Mouse (Mus musculus): ENCODE data around the gene Cfap99. TPM values are rescaled to one million over a fixed set of nuclear protein-coding genes. Genes with fewer than 3 reads are reported as not detected.

The Cfap99 gene
- total and polyA plus RNA-seq, 3 experiments: not detected

DNA sequence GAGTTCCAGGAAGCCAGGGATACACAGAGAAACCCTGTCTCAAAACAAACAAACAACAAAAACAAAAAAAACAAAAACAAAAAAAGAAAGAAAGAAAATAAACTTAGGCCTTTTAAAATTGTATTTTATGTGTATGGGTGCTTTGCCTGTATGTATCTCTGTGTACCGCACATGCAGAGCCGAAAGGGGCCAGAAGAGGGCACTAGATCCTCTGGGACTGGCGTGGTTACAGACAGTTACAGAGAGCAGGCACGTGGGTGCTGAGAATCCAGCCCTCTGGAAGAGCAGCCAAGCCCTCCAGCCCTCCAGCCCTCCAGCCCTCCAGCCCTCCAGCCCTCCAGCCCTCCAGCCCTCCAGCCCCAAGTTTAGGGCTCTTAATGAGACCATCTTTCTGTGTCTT lies 16.7 kb upstream of the Cfap99 start:
- no peaks in the 10 kb centered on the region for H3K36me3 ChIP-seq (ENCODE audit: control insufficient read depth in 1 of 2, insufficient read depth in 2 of 2, low read length in 2 of 2)
- peaks cover 0 to under 1% of the 10 kb centered on the region in 2 experiments for H3K27me3 ChIP-seq (ENCODE audit: control insufficient read depth in 1 of 2, insufficient read depth in 2 of 2, low read length in 2 of 2)
- no peaks in the 10 kb centered on the region for H3K79me2 ChIP-seq (ENCODE audit: control insufficient read depth, insufficient read depth, low read length, poor library complexity)
- TF ChIP-seq POLR2AphosphoS2 (IDR thresholded peaks at IDR 0.05; ENCODE audit: low read length): no peak
- TF ChIP-seq EP300 (IDR thresholded peaks at IDR 0.05; ENCODE audit: low read depth in 1 of 2, low read length in 2 of 2): no peak
- TF ChIP-seq SIN3A (IDR thresholded peaks at IDR 0.05; ENCODE audit: low read length): 0 out of 2 replicates have a peak, but pooled peaks have one; percentile 33
- TF ChIP-seq CTCF (IDR thresholded peaks at IDR 0.05 in 2 of 3, conservative IDR thresholded peaks at IDR 0.05 in 1 of 3; ENCODE audit: control insufficient read depth in 1 of 3, insufficient read depth in 1 of 3, low read depth in 2 of 3, low read length in 3 of 3, poor library complexity in 1 of 3, severe bottlenecking in 1 of 3): peak; percentile 83 to 98 (median 86)
- peak; percentile 82 for TF ChIP-seq RAD21 (IDR thresholded peaks at IDR 0.05; ENCODE audit: low read depth, low read length)
- TF ChIP-seq SMC3 (IDR thresholded peaks at IDR 0.05; ENCODE audit: low read depth, low read length): peak; percentile 76
- TF ChIP-seq MAX (IDR thresholded peaks at IDR 0.05; ENCODE audit: low read length): peak; percentile 85
- TF ChIP-seq ZC3H11A (IDR thresholded peaks at IDR 0.05; ENCODE audit: low read depth, low read length): peak; percentile 74
- no peak for TF ChIP-seq MAZ (IDR thresholded peaks at IDR 0.05; ENCODE audit: low read depth, low read length)
- TF ChIP-seq BHLHE40 (IDR thresholded peaks at IDR 0.05; ENCODE audit: borderline replicate concordance, low read depth, low read length): 0 out of 2 replicates have a peak, but pooled peaks have one; percentile 62
- no peak for TF ChIP-seq CHD1 (IDR thresholded peaks at IDR 0.05; ENCODE audit: low read depth, low read length)
- TF ChIP-seq MYC (IDR thresholded peaks at IDR 0.05; ENCODE audit: low read depth, low read length): peak; percentile 96
- peak; percentile 87 for TF ChIP-seq MXI1 (IDR thresholded peaks at IDR 0.05; ENCODE audit: low read depth, low read length)
- peak; percentile 79 for TF ChIP-seq USF1 (IDR thresholded peaks at IDR 0.05; ENCODE audit: low read depth, low read length)
- TF ChIP-seq MAFK (IDR thresholded peaks at IDR 0.05; ENCODE audit: borderline replicate concordance, low read depth, low read length): no peak
- H3K4me3 ChIP-seq (ENCODE audit: control insufficient read depth in 1 of 2, insufficient read depth in 1 of 2, low read depth in 2 of 2, low read length in 2 of 2): no peak overlapping the region
- H3K27ac ChIP-seq (ENCODE audit: control insufficient read depth, low read depth, low read length): no peak overlapping the region
- no peak overlapping the region for H3K9ac ChIP-seq (ENCODE audit: control insufficient read depth, low read depth, low read length, poor library complexity, severe bottlenecking)
- peak; percentile 87 for DNase-seq (ENCODE audit: low read depth, low spot score)
- H3K9me3 ChIP-seq (replicated peaks; ENCODE audit: insufficient read depth, low read length): no peaks in the 10 kb centered on the region
- H3K4me1 ChIP-seq (ENCODE audit: control insufficient read depth in 1 of 2, insufficient read depth in 2 of 2, low read length in 2 of 2): peaks cover 0 to 10% of the 10 kb centered on the region in 2 experiments; a peak in 1 of 4 replicates

DNA sequence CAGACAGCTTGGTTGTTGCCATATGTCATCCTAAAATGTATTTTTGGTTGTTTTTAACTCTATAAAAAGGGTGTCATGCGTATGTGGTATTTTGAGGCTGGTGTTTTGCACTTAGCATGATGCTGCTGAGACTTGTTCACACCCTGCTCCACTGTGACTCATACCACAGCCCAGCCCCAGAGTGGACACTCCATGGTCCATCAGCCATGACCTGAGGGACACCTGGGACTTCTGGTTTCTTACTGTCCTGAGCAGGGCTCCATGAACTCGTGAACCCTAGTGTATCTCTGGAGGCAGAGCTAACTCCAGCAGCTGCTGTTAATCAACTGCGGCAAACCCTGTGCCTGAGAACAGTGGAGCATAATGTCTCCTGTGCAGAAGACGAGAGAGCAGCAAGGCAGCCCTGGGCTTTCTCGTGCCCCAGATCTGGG lies 15.1 kb upstream of the Cfap99 start:
- peaks cover 0 to 10% of the 10 kb centered on the region in 2 experiments; a peak in 1 of 4 replicates for H3K4me1 ChIP-seq (ENCODE audit: control insufficient read depth in 1 of 2, insufficient read depth in 2 of 2, low read length in 2 of 2)
- no peak overlapping the region for H3K27ac ChIP-seq (ENCODE audit: control insufficient read depth, low read depth, low read length)
- H3K79me2 ChIP-seq (ENCODE audit: control insufficient read depth, insufficient read depth, low read length, poor library complexity): no peaks in the 10 kb centered on the region
- no peak overlapping the region for H3K4me3 ChIP-seq (ENCODE audit: control insufficient read depth in 1 of 2, insufficient read depth in 1 of 2, low read depth in 2 of 2, low read length in 2 of 2)
- no peak for TF ChIP-seq ELF1 (IDR thresholded peaks at IDR 0.05; ENCODE audit: low read depth, low read length)
- no peak for TF ChIP-seq GABPA (IDR thresholded peaks at IDR 0.05; ENCODE audit: low read depth, low read length)
- no peak for TF ChIP-seq BHLHE40 (IDR thresholded peaks at IDR 0.05; ENCODE audit: borderline replicate concordance, low read depth, low read length)
- no peak for TF ChIP-seq ZMIZ1 (IDR thresholded peaks at IDR 0.05; ENCODE audit: low read depth, low read length)
- no peak for TF ChIP-seq MAFK (IDR thresholded peaks at IDR 0.05; ENCODE audit: borderline replicate concordance, low read depth, low read length)
- TF ChIP-seq RAD21 (IDR thresholded peaks at IDR 0.05; ENCODE audit: low read depth, low read length): no peak
- no peak for TF ChIP-seq ZC3H11A (IDR thresholded peaks at IDR 0.05; ENCODE audit: low read depth, low read length)
- no peak for TF ChIP-seq KAT2A (conservative IDR thresholded peaks at IDR 0.05; ENCODE audit: low read depth, low read length)
- no peak overlapping the region for H3K9ac ChIP-seq (ENCODE audit: control insufficient read depth, low read depth, low read length, poor library complexity, severe bottlenecking)
- H3K27me3 ChIP-seq (ENCODE audit: control insufficient read depth in 1 of 2, insufficient read depth in 2 of 2, low read length in 2 of 2): no peaks in the 10 kb centered on the region; a peak in 2 of 4 replicates
- no peaks in the 10 kb centered on the region for H3K36me3 ChIP-seq (ENCODE audit: control insufficient read depth in 1 of 2, insufficient read depth in 2 of 2, low read length in 2 of 2)
- no peaks in the 10 kb centered on the region for H3K9me3 ChIP-seq (replicated peaks; ENCODE audit: insufficient read depth, low read length)
- DNase-seq (ENCODE audit: low read depth, low spot score): no peak
